Comparison of ENCODE assay signal across 22 mouse cellular contexts in the genomic region with DNA sequence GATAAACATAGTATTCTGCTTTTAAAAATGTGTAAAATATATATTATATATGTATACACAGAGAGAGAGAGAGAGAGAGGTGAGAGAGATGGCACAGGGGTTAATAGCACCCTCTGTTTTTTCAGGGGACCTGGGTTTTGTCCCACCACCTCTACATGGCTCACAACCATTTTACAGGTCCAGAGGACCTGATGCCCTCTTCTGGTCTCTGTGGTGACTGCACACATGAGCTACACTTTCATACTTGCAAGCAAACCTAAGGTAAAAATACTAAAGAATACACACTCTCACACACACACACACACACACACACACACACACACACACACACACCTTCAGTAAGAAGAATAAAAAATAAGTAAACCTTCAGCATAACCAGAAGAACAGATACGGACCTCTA. TPM values are rescaled to one million over a fixed set of nuclear protein-coding genes. Genes with fewer than 3 reads are reported as not detected.
DNase-seq lines count a peak whose midpoint lies in the region; ATAC-seq and TF ChIP-seq lines count a peak whose summit lies in the region.
"Had no signal": no experiment of that assay in that cellular context is flagged by ENCODE, and none has a peak within 500 bp of the region (broad histone marks: within the 10 kb centered on the region; RNA-seq: fewer than 3 reads in every experiment).

No protein-coding gene starts in this region.

- H3K9ac ChIP-seq in hindbrain, postnatal 0 days (replicated peaks; ENCODE audit: low read length), result no peak overlapping the region
- H3K9ac ChIP-seq in hindbrain, embryonic 14.5 days, result no peak overlapping the region
- no peak overlapping the region for H3K9ac ChIP-seq in lung, embryonic 14.5 days
- H3K9ac ChIP-seq: forebrain, embryonic 13.5 days; heart, embryonic 12.5 days; hindbrain, embryonic 13.5 days; liver, embryonic 12.5 days; stomach, embryonic 15.5 days had no signal

- no peak overlapping the region for H3K4me2 ChIP-seq in hindbrain, postnatal 0 days (ENCODE audit: low read depth, low read length)
- no peak overlapping the region for H3K4me2 ChIP-seq in hindbrain, embryonic 14.5 days (replicated peaks)
- H3K4me2 ChIP-seq in lung, embryonic 14.5 days, result no peak overlapping the region
- H3K4me2 ChIP-seq: forebrain, embryonic 13.5 days; heart, embryonic 12.5 days; hindbrain, embryonic 13.5 days; liver, embryonic 12.5 days; stomach, embryonic 15.5 days had no signal

- H3K36me3 ChIP-seq in hindbrain, postnatal 0 days (ENCODE audit: insufficient read depth, low read length), result peaks cover 16% of the 10 kb centered on the region; the same call in 1 of the 2 replicates
- H3K36me3 ChIP-seq in hindbrain, embryonic 14.5 days (replicated peaks; ENCODE audit: control insufficient read depth, insufficient read depth), result peaks cover 49% of the 10 kb centered on the region
- peaks cover 17% of the 10 kb centered on the region for H3K36me3 ChIP-seq in lung, embryonic 14.5 days (ENCODE audit: insufficient read depth)
- H3K36me3 ChIP-seq: liver, embryonic 12.5 days; stomach, embryonic 15.5 days had no signal

- 87% methylated on average over 1 of the region's 1 CpGs for WGBS in hindbrain, postnatal 0 days
- 100% methylated on average over 1 of the region's 1 CpGs for WGBS in hindbrain, embryonic 14.5 days
- 85% methylated on average over 1 of the region's 1 CpGs for WGBS in lung, embryonic 14.5 days

- no peak overlapping the region for H3K27ac ChIP-seq in hindbrain, postnatal 0 days
- H3K27ac ChIP-seq in hindbrain, embryonic 14.5 days, result no peak overlapping the region
- no peak overlapping the region for H3K27ac ChIP-seq in lung, embryonic 14.5 days (ENCODE audit: low read depth)
- H3K27ac ChIP-seq in cortical plate, adult 2 months (ENCODE audit: insufficient read depth, low read length), result no peak overlapping the region
- H3K27ac ChIP-seq: forebrain, embryonic 13.5 days; hindbrain, embryonic 13.5 days; left cerebral cortex, adult 2 months; liver, embryonic 12.5 days; stomach, embryonic 15.5 days had no signal

- no peaks in the 10 kb centered on the region for H3K9me3 ChIP-seq in hindbrain, postnatal 0 days (ENCODE audit: low read length)
- no peaks in the 10 kb centered on the region for H3K9me3 ChIP-seq in hindbrain, embryonic 14.5 days (ENCODE audit: control insufficient read depth, low read length)
- no peaks in the 10 kb centered on the region for H3K9me3 ChIP-seq in lung, embryonic 14.5 days (ENCODE audit: low read depth, low read length)
- H3K9me3 ChIP-seq: forebrain, embryonic 13.5 days; heart, embryonic 12.5 days; hindbrain, embryonic 13.5 days; liver, embryonic 12.5 days; stomach, embryonic 15.5 days had no signal

- peak; percentile 48 for TF ChIP-seq CTCF in hindbrain, postnatal 0 days (IDR thresholded peaks at IDR 0.05; ENCODE audit: low read depth)
- TF ChIP-seq CTCF in lung, embryonic 14.5 days (IDR thresholded peaks at IDR 0.05; ENCODE audit: low read depth), result peak; percentile 41
- TF ChIP-seq CTCF in cortical plate, adult 2 months (IDR thresholded peaks at IDR 0.05; ENCODE audit: extremely low read depth, insufficient read depth, low read length), result 0 out of 2 replicates have a peak, but pooled peaks have one; percentile 14

- peak; percentile 28 for DNase-seq in hindbrain, postnatal 0 days (ENCODE audit: low spot score)
- DNase-seq in hindbrain, embryonic 14.5 days (ENCODE audit: low spot score), result no peak
- DNase-seq in lung, embryonic 14.5 days, result no peak
- no peak for DNase-seq in lung, postnatal 14 days
- DNase-seq in spleen, adult 18-20 months, result no peak
- DNase-seq in thymus, postnatal 25 days, result no peak
- DNase-seq: adrenal gland, postnatal 36 days; cerebellum, adult 8-10 months; kidney, adult 11 months; kidney, postnatal 25 days; layer of hippocampus, adult 9-11 months; left cerebral cortex, postnatal 4 days; midbrain, embryonic 14.5 days had no signal

- ATAC-seq in hindbrain, postnatal 0 days, result no peak
- no peak for ATAC-seq in hindbrain, embryonic 14.5 days (ENCODE audit: low FRiP score)
- no peak for ATAC-seq in lung, embryonic 14.5 days (ENCODE audit: insufficient read depth)
- ATAC-seq: forebrain, embryonic 13.5 days; liver, embryonic 12.5 days had no signal

- TF ChIP-seq POLR2A in cortical plate, adult 2 months (IDR thresholded peaks at IDR 0.05; ENCODE audit: extremely low read depth, insufficient read depth, low read length), result no peak

- H3K4me1 ChIP-seq in hindbrain, postnatal 0 days (ENCODE audit: insufficient read depth, low read length), result no peaks in the 10 kb centered on the region
- no peaks in the 10 kb centered on the region for H3K4me1 ChIP-seq in hindbrain, embryonic 14.5 days (replicated peaks; ENCODE audit: control insufficient read depth, insufficient read depth, low read length)
- no peaks in the 10 kb centered on the region for H3K4me1 ChIP-seq in lung, embryonic 14.5 days (ENCODE audit: insufficient read depth)
- H3K4me1 ChIP-seq in cortical plate, adult 2 months (ENCODE audit: control insufficient read depth, insufficient read depth, low read length), result no peaks in the 10 kb centered on the region
- H3K4me1 ChIP-seq: forebrain, embryonic 13.5 days; heart, embryonic 12.5 days; hindbrain, embryonic 13.5 days; liver, embryonic 12.5 days; stomach, embryonic 15.5 days had no signal

- H3K4me3 ChIP-seq in hindbrain, postnatal 0 days (ENCODE audit: low read length), result no peak overlapping the region
- H3K4me3 ChIP-seq in hindbrain, embryonic 14.5 days (replicated peaks; ENCODE audit: low read length), result no peak overlapping the region
- no peak overlapping the region for H3K4me3 ChIP-seq in lung, embryonic 14.5 days (ENCODE audit: low read depth, low read length)
- no peak overlapping the region for H3K4me3 ChIP-seq in cortical plate, adult 2 months (ENCODE audit: insufficient read depth, low read length)
- H3K4me3 ChIP-seq: forebrain, embryonic 13.5 days; heart, embryonic 12.5 days; hindbrain, embryonic 13.5 days; left cerebral cortex, adult 2 months; liver, embryonic 12.5 days; myocyte; stomach, embryonic 15.5 days had no signal

- H3K27me3 ChIP-seq in hindbrain, postnatal 0 days (ENCODE audit: insufficient read depth, low read length), result no peaks in the 10 kb centered on the region
- H3K27me3 ChIP-seq in hindbrain, embryonic 14.5 days (ENCODE audit: control insufficient read depth, insufficient read depth, low read length), result no peaks in the 10 kb centered on the region
- no peaks in the 10 kb centered on the region for H3K27me3 ChIP-seq in lung, embryonic 14.5 days (ENCODE audit: insufficient read depth, low read length)
- H3K27me3 ChIP-seq: forebrain, embryonic 13.5 days; heart, embryonic 12.5 days; hindbrain, embryonic 13.5 days; liver, embryonic 12.5 days; stomach, embryonic 15.5 days had no signal

RNA-seq across cellular contexts. Expression of a gene that starts 20.0 kb away (rescaled TPM):
- total RNA-seq in hindbrain, postnatal 0 days (2014; rRNA removed), result 67.0 and 73.5 TPM in 2 replicates
- 90.6 and 91.2 TPM in 2 replicates for polyA plus RNA-seq in hindbrain, postnatal 0 days (2015; fragmentation: Nextera tagmentation; extraction: Ambion mirVana)
- 109 and 121 TPM in 2 replicates for polyA plus RNA-seq in hindbrain, embryonic 14.5 days (2014; fragmentation: Nextera tagmentation; extraction: Ambion mirVana)
- 31.7 and 32.8 TPM in 2 replicates for polyA plus RNA-seq in lung, embryonic 14.5 days (2014; fragmentation: Nextera tagmentation; extraction: Ambion mirVana)
- 45.9 and 49.0 TPM in 2 replicates for polyA plus RNA-seq in cortical plate, adult 2 months (2012; rRNA removed)
- total RNA-seq: MEL had no signal
